Mouse (Mus musculus) retina, adult 2 months (tissue): ENCODE data around the gene Rab15.
A peak's percentile ranks its signal among the peaks of the same experiment; 100 is the strongest.
"Not testable (repeated sequence)": the region's sequence is repeated elsewhere in the genome, so short reads cannot be mapped to it uniquely, and the experiment has no call there.

Experiments
- DNase-seq: peaks from one replicate; pipeline ENCODE4 v3.0.0-alpha.2; 2012; ENCODE audit warnings: low read depth, low spot score

Rab15 gene

DNA sequence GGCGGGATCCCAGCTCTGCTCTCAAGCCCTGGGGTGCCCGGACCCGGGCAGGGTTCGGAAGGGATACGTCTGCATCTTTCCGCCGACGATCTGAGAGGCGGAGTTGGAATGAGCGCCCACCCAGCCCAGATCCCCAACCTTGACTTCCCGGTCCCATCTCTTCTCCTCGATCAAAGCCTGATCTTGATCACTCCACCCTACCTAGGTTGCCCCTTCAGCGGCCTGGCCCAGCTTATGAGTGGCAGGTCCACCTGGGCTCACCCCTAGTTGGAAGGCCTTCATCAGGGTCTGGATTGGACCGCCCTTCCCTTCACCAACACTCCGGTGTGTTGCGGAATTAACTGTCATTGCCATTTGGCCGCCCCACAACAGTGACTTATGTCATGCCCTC is at the start of gene Rab15:
Gene Rab15, minus strand, starts transcription at position 258 of the 391 bp plus-strand sequence.
- DNase-seq = no peak

DNA sequence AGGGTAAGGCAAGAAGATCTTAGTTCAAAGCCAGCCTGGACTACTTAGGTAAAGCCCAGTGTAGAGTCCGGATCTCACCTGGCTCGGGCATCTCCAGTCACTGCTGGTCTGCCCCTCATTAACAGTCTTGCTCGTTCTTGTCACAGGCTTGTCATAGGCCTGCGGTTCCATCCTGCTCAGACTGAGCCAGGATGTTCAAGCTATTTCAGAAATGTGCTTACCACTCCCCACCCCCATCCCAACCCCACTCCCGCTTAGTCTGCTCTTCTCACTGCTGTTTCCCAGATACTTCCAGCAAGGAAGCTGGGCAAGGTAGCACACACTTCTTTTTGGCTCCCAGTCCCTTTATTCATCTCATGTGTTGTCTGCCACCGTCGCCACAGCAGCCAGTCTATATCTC is 46.9 kb upstream of the Rab15 start:
- no peak for DNase-seq

DNA sequence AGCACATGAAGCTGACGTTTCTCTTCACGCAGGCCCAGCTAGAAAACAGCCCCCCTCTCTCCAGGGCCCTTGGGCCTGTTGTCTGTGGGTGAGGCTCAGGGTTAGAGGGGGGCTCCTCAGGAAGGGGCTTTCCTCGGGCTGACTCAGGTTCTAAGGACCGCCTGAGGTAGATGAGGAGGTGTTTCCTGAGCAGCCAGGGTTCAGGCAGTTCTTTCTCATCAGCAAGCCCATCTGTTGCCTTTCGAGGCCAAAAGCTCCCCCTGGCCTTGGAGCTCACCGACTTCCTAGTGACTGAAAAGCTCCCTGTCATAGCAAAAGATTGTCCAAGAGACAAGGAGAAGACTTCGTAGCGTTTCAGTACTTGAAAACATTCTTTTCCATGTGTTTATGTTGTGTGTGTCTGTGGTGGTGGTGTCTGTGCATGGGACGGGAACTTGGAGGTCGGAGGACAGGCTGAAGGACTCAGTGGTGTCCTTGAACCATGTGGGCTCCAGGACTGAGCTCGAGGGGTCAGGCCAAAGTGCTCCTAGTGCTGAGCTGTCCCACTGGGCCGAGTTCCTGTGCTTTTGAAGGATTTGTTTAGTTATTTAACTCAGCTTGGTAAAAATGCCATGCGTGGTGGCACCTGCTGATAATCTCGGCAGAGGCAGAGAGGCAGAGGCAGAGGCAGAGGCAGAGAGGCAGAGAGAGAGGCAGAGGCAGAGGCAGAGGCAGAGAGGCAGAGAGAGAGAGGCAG is 45.9 kb upstream of the Rab15 start:
- DNase-seq = no peak

DNA sequence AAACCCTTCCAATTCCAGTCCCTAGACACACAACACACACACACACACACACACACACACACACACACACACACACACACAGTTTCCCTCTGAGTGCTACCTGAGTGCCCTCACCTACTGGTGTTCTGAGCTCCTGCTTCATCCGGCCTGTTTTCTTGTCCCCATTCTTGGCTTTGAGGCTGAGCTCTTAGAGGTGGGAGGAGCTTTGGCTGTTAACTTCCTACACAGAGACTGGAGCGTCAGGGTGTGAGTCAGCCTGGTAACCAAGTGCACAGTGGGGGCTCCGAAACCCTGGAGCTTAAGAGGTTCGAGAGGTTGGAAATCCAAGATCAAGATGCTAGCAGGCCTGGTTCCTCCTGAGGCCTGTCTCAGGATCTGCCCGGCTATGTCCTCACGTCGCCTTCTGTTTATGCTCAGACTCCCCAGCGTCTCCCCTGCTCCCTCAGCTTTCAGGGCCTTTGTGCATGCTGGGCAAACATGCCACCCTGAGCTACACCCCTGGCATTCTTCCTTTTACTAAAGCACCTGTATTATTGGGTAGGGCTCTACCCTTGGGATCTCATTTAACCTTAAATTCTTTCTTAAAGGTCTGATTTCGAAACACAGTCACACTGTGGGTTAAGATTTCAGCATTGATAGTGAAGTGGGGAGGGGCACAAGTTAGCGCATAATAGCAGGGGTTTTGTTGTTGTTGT is 45.0 kb upstream of the Rab15 start:
- no peak for DNase-seq

DNA sequence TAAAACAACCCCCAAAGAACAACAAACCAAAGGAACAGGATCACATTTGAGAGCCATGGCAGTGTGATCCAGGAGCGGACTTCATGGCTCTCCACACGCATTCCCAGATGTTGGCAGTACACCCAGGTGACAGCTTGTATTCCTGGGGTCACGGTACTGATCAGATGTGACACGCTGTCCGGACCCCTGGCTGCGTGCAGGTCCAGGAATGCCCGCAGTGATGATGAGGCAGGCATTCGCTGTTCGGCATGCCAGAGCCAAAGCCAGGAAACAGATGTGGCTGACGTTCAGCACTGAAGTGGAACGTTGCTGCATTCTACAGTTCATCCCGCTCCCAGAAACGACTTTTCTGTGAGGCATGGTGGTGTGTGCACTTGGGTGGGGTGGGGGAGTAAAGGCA is 42.6 kb upstream of the Rab15 start:
- no peak for DNase-seq

DNA sequence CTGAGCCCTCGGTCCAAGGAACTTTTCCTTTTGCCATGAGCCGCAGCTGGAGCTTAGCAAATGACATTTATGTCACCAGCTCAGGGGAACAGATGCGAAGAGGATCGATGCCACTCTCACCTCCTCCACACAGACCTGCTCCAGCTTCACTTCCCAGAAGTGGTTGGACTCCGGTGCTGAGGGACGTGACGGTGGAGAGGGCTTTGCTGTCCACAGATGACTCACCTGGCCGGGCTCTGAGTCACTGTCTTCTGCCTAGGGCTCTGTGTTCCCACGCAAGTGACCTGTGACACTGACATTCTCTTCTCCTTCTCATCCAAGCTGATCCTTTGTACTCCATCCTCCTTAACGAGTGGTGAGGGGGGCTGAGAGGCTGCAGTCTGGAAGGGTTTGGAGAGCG is 40.9 kb upstream of the Rab15 start:
- DNase-seq = no peak

DNA sequence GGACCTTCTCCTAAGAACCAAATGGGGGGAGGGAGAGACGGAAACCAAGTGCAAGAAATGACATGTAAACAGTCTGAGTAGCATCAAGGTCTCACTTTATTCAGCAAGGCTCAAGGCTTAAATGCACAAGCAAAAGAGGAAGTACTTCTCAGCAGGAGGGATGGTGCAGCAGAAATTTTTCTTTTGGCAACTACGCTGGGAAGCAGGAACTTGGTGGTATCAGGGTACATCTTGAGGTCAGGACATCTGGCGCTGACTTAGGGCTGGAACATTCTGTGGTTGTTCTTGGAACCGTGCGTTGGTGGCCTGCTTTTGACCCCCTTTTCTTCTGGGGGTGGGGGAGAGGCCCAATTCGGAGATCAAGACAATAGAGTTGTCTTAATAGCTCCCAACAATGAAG is 36.1 kb upstream of the Rab15 start:
- DNase-seq = not testable (repeated sequence)

DNA sequence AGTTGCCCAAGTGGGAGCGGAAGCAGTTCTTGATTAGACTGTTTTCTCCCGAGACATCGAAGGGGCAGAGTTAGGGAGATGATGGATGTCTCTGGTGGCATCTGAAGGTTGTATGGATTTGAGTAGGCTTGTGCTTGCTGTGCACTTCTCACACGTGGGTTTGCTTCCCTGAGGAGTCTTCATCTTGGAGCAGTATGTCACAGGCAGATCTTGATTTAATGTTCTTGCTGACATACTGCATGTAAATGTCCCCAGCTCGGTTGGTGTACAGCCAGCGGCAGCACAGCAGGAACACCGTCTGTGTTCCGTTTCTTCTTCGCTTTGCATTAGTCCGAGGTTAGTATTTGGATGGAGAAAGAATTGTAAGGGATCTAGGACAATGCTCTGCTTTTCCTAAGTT is 34.4 kb upstream of the Rab15 start:
- no peak for DNase-seq

DNA sequence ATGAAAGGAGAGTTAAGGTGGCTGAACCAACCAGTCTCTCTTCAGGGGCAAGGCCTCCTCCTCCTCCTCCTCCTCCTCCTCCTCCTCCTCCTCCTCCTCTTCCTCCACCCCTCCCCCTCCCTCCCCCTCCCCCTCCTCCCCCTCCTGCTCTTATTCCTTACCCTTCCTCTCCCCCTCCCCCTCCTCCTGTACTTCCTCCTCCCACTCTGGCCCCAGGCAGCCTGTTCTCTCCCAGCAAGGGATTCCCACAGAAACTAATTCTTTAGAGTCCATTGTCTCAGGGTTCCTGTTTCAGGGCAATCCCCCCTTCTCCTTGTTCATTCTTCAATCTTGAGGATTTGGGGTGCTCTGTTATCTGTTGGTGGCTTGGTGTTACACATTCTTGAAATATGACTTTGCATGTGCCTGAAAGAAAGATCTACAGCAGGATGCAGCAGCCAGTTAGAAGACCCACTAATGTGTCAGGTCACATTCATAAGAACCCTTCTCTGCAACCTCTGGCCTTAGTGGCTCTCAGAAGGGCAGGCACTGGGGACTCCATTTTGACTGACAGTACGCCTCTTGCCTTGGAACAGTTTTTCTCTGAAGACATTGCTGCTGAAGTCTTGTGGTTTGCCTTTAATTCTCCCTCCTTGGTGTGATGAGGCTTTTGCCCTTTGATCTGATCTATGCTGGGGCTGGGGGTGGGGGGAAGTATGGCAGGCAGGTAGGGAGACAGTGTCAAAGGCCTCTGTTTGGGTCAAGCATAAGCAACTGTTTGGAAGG is 30.9 kb upstream of the Rab15 start:
- no peak for DNase-seq

DNA sequence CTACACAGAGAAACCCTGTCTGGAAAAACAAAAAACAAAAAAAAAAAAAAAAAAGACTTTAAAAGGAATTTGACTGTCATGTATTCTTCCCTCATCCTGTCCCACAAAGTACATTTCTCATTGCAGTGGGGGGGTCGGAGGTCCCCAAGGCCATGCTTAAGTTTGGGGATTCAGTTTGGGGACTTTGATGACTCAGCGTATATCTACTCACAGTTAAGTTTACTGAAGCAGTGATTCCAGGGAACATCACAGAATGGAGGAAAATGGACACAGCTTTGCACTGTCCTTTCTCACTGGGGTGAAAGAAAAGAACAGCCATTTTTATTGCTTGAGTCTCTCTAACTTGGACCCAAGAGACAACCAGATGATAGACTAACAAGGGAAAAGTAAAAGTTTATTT is 29.7 kb upstream of the Rab15 start:
- DNase-seq = no peak

DNA sequence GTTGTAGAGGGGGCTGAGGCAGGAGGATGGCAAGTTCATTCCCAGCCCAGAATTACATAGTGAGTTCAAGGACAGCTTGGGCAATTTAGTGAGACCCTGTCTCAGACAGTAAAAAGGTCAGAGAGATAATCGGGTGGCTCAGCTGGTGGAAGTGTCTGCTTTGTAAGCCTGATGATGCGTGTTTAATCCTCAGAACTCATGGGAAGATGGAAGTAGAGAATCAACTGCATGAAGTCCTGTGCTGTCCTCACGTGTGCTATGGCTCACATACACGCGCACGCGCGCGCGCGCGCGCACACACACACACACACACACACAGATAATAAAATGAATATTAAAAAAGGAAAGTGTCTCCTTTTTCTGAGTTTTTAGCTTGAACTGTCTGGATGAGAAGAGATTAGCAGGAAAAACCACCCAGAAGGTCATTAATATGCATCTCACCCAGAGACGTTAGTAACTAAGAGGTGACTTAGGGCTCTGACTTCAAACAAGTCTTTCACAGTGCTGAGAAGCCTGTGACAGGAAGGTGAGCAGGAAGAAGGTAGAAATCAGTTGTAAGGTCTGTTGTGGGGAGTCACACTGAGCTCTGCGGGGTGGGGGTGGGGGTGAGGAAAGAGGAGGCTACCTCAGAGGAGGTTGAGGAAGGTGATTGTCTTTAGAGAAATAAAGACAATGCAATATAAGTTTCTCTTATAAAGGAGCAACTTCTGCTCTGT is 21.8 kb upstream of the Rab15 start:
- peak; percentile 53 for DNase-seq

DNA sequence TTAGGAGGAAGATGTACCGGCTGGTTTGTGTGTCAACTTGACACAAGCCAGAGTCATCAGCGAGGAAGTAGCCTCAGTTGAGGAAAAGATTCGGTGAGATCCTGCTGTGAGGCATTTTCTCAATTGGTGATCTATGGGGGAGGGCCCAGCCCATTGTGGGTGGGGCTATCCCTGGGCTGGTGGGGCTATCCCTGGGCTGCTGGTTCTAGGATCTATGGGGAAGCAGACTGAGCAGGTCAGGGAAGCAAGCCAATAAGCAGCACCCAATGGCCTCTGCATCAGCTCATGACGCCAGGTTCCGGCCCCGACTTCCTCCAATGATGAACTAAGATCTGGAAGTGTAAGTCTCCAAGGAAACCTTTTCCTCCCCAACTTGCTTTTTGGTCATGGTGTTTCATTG is 17.4 kb upstream of the Rab15 start:
- no peak for DNase-seq

DNA sequence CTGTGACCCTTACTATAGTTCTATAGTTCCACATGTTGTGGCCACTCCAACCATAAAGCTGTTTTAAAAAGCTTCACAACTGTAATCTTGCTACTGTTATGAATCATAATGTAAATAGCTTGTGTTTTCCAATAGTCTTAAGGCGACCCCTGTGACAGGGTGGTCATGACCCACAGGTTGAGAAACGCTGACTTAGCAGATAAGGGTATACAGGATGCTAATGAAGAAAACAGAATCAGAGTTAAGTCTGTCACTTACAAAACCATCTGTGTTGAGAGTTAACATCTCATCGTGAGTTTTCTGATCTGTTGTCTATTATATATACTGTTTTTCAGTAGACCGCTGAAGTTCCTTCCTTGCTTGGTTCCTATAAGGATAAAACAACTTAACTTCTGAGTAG is 16.6 kb upstream of the Rab15 start:
- DNase-seq = no peak

DNA sequence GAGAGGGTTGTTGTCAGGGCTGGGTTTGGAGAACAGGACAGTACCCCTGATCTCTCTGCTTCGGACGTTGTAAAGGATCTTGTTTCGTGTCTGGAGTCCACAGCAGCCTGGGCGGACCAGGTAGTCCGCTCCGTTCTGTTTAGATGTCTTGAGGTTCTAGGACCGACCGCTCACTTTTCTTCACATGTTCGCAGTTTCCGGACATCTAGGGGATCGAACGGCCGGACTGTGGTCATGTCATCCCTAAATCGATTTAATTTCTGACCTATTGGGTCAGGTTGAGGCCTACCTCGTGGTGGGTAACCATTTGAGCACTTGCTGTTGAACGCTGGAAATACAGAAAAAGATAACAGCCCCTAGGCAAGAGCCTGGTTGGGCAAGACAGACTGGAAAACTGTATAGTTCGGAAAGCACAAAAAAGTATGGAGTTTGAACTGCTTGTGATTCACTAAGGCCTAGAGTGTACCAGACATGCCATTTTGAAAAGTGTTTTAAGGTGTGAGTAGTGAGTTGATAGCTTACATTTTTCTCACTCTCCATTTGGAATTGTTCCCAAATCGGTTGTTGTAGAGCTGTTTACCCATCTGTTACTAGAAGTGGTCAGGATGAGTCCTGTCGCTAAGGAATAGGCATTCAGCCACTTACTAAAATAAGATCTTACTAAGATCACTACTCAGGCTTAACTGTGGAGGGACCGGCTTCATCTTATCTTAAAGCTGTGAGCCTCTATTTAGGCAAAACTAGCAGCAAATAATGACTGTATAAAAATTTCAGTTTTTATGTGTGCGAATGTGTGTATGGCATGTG is 15.3 kb upstream of the Rab15 start:
- no peak for DNase-seq

DNA sequence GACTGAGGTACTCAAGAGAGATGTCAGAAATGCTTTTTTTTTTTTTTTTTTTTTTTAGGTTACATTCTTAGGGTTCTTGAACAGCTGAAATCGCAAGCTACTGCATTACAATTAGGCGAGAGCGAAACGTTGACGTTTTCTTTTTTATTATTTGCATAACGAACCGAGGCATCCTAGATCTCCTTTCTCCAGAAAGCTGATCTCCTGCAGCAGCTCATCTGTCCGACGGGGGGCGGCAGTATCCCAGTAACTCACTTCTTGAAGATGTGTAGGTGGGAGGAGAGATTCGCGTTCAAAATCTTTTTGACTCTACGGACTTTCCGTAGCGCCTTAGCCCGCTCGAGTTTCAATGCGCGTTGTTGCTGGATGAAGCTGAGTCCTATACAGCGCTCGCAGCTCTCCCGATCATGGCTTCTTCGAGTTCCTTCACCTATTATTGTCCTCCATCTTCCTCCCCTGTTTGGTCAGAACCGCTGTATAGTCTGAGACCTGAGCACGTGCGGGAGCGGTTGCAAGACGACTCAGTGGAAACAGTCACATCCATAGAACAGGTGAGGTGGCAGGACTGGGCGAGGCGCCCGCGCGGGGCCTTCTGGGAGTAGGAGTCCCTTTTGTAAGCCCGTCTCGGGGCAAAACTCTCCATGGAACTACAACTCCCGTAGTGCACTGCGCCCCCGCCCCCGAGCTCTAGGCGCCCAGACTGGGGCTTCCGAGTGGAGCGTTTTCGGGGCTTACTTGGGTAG is 14.6 kb upstream of the Rab15 start:
- peak; percentile 97 for DNase-seq

DNA sequence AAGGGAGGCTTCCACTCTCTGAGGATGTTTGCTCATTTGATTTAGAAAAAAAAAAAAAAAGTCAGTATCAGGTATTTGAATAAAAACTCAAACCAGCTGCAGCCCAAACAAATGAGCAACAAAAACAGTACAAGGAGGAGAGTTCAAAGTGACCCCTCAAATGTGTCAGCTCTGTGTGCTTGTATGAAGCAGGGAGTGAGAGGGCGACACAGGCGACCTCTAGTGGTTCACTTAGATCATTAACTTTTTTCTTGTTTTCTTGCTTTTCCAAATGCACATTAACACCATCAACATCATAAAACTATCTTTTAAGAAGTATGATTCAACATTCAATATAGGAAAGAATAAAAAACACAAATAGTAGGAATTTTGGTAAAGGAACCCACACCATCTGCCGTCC is 10.0 kb upstream of the Rab15 start:
- peak; percentile 23 for DNase-seq

DNA sequence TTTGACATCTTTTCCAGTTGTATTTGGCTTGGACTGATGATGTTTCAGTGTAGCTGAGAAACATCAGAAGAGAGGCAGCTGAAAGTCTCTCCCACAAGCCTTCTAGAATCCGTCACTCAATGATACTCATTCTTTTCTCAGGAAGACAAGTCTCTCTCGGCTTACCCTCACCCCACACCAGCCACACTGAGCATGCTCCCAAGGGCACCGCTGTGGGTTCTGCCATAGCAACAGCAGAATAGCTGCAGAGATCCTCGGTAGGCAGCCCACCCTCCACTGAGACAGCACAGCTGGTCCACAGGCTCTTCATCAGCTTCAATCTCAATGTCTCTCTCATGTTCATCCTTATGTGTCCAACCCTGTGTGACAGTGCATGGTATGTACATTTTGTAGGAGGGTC is 2.6 kb upstream of the Rab15 start:
- DNase-seq = no peak

DNA sequence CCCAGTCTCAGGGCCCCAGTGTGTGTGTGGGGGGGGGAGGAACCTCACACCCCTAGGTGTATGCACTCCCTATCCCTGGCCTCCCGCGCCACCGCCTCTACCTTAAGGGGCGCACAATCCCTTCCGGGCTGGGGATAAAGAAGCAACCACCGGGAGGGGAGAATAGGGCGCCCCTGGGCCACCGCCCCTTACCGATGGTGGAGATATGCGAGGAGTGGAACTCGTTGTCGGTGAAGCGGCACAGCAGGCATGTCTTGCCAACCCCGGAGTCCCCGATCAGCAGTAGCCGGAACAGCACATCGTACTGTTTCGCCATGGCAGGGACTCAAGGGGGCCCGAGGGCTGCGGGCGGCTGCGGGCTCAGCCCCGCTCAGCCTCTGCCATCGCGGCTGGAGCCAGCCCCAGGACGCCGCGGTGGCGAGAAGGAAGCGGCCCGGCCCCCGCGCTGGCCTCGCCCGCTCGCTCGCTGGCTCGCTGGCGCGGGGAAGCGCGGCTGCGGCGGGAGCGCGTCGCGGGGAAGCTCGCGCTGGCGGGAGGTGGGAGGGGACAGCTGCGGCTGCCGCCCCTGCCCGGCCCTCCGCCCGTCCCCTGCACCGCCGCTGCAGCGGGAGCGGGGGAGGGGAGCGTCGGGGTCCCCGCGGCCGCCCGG is 582 bp downstream of the Rab15 start:
- DNase-seq = no peak

DNA sequence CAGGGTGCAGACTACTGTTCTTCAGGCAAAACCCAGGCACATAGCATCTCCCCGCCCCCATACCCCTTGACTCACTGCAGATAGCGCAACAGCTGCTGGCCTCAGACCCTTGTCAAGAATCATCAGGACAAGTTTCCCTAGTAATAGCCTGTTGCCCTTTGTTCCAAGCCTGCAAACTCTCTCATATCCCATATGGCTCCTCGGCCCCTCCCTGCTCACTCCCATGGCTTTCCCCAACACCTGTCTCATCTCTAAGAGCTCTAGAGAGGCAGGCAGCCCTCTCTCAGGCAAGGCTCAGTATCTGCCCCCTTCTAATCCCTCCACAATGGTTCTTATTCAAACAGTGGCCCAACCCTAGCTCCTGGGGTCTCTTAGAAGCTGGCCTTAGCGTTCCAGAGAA is 2.1 kb downstream of the Rab15 start:
- no peak for DNase-seq

DNA sequence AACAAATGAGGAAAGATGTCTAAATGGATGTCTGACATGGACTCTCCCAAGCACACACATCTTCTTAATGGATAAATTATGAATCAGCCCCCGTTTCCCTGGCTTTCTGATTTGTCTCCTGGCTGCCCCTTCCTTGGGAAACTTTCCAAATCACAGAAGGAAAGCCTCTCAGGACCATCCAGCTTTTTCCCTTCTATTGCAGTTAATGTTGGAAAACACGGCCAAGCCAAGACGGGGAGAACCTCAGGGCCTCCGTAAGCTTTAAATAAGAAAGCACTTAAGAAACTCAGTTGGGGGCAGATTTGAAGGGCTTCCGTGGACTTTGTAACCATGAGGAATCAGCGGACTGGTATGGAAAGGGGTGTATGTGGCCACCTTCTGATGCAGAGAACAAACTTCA is 2.9 kb downstream of the Rab15 start:
- no peak for DNase-seq
